Mouse (Mus musculus) liver, adult 2 months (tissue): Measurements from ENCODE around the gene 2310050C09Rik.

Experiments used
- CTCF ChIP-seq: fragments of 200-500 bp; IDR thresholded peaks from 2 replicates; pipeline ENCODE4 v1.5.1; 2011; ENCODE audit warnings: low read depth, low read length, control low read depth
- POLR2A ChIP-seq: fragments of 200-500 bp; IDR thresholded peaks from 2 replicates; pipeline ENCODE4 v1.6.1; 2011; ENCODE audit warnings: low read length, control low read depth; ENCODE audit not compliant: insufficient read depth; ENCODE audit errors: extremely low read depth

DNA sequence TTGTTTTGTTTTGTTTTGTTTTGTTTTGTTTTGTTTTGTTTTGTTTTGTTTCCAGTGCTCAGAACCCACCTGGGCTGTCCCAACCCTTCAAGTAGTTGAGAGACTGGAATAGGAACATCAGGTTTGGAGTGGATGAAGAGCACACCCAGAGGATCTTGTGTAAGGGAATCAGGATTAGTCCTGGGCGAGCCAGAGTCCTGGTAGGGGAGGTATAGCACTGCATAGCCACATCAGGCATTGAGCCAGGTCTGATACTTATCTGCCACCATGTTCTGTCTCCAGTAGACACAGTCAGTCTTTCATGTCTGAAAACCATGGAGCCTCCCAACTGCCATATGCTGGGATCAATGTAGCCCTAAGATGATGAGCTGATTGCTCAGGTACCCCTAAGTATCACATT, 24.5 kb upstream of the 2310050C09Rik start:
- no peak for TF ChIP-seq CTCF
- no peak for TF ChIP-seq POLR2A
